Mouse (Mus musculus) gonadal fat pad, adult 2 months (tissue): ENCODE data around the gene Knl1. TPM values are rescaled to one million over a fixed set of nuclear protein-coding genes. Genes with fewer than 3 reads are reported as not detected.
A peak's percentile ranks its signal among the peaks of the same experiment; 100 is the strongest.
"Not testable (repeated sequence)": the region's sequence is repeated elsewhere in the genome, so short reads cannot be mapped to it uniquely, and the experiment has no call there.

Source experiments
- DNase-seq: peaks from one replicate; pipeline ENCODE4 v3.0.0-alpha.2; 2012; ENCODE audit warnings: low read depth
- polyA plus RNA-seq: library from polyadenylated mRNA; depleted of rRNA; stranded (reverse); fragments of >200 nt; gene quantifications from 2 replicates; pipeline ENCODE4 v1.2.3, GENCODE M21; 2012; rRNA removed

Gene Knl1
- polyA plus RNA-seq: 0.10 and 0.27 TPM in 2 replicates

GRCm38 (mm10) chr2:119046649-119047611 lies at the start of gene Knl1:
Knl1 (plus strand) TSS chr2:119047119.
- peak; percentile 41 for DNase-seq

GRCm38 (mm10) chr2:118998115-118998866 lies 48.6 kb upstream of the Knl1 start:
- DNase-seq: no peak

GRCm38 (mm10) chr2:118999025-118999639 lies 47.8 kb upstream of the Knl1 start:
- no peak for DNase-seq

- no peak for DNase-seq
These were observed 40.0 kb upstream of the Knl1 start for GRCm38 (mm10) chr2:119006886-119007285.

GRCm38 (mm10) chr2:119009376-119009775 lies 37.5 kb upstream of the Knl1 start:
- DNase-seq: no peak

GRCm38 (mm10) chr2:119014989-119015388 lies 31.9 kb upstream of the Knl1 start:
- DNase-seq: no peak

GRCm38 (mm10) chr2:119015604-119016180 lies 31.2 kb upstream of the Knl1 start:
- no peak for DNase-seq

- DNase-seq: not testable (repeated sequence)
These were observed 30.6 kb upstream of the Knl1 start for GRCm38 (mm10) chr2:119016312-119016711.

- DNase-seq: no peak
These were observed 29.3 kb upstream of the Knl1 start for GRCm38 (mm10) chr2:119017647-119018046.

- DNase-seq: no peak
These were observed 28.4 kb upstream of the Knl1 start for GRCm38 (mm10) chr2:119018391-119019122.

- DNase-seq: no peak
These were observed 27.8 kb upstream of the Knl1 start for GRCm38 (mm10) chr2:119019131-119019530.

GRCm38 (mm10) chr2:119019538-119019937 lies 27.4 kb upstream of the Knl1 start:
- DNase-seq: no peak

- DNase-seq: no peak
These were observed 23.7 kb upstream of the Knl1 start for GRCm38 (mm10) chr2:119023154-119023660.

GRCm38 (mm10) chr2:119024536-119025238 lies 22.2 kb upstream of the Knl1 start:
- DNase-seq: no peak

GRCm38 (mm10) chr2:119025239-119025616 lies 21.7 kb upstream of the Knl1 start:
- no peak for DNase-seq

- no peak for DNase-seq
These were observed 20.0 kb upstream of the Knl1 start for GRCm38 (mm10) chr2:119026951-119027350.

GRCm38 (mm10) chr2:119028941-119029551 lies 17.9 kb upstream of the Knl1 start, which contains the start of gene Ccdc32:
Ccdc32 (minus strand) TSS chr2:119029393.
- DNase-seq: peak; percentile 77

- DNase-seq: no peak
These were observed 14.7 kb upstream of the Knl1 start for GRCm38 (mm10) chr2:119032191-119032590.

- peak; percentile 74 for DNase-seq
These were observed 12.1 kb upstream of the Knl1 start, which contains the start of gene Rpusd2 for GRCm38 (mm10) chr2:119034656-119035396. Rpusd2 (plus strand) TSS chr2:119034790.
